Mouse (Mus musculus): Measurements from ENCODE around the gene Pip5kl1. TPM values are rescaled to one million over a fixed set of nuclear protein-coding genes. Genes with fewer than 3 reads are reported as not detected.

The Pip5kl1 gene
- polyA plus RNA-seq, 1 experiment from 2014 or later = 0.42 TPM

DNA sequence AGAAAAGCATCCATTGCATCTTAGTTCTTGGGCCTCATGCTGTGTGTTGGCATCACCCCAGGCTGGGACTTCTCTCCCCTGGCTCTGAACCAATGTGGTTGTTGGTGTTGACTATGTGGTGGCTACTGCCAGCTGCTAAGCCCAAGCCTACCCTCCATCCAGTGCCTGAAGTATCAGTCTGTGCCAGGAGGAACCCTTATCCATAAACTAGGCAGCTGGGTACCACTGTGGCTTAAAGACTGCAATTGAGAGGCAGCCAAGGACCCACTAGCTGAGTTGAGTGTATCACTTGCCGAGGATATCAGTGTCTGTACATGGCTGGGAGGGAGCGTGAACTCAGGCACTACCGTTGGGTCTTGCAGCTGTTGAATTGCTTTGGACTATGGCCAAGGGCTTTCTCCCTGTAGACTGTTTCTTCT, 31.6 kb upstream of the Pip5kl1 start:
- Histone ChIP-seq H3K4me1 (replicated peaks; ENCODE audit: insufficient read depth, low read length) (peaks cover 18% of the 10 kb centered on the region; the same call in 1 of the 2 replicates), H3K27ac (no peak overlapping the region), H3K9me3 (replicated peaks; ENCODE audit: low read length) (no peaks in the 10 kb centered on the region), H3K4me3 (replicated peaks; ENCODE audit: low read depth, low read length) (no peak overlapping the region), H3K9ac (ENCODE audit: low read depth, low read length) (no peak overlapping the region), H3K27me3 (ENCODE audit: insufficient read depth, low read length) (no peaks in the 10 kb centered on the region), H3K4me2 (ENCODE audit: low read length) (no peak overlapping the region), H3K36me3 (ENCODE audit: insufficient read depth, low read length) (0 out of 2 replicates have a peak, but pooled peaks cover 2% of the 10 kb centered on the region)
- WGBS = 77% methylated on average over 3 of the region's 3 CpGs
- no peak for ATAC-seq (replicated peaks; ENCODE audit: low FRiP score, low read depth)
- DNase-seq (ENCODE audit: low spot score) = no peak
- no peak for TF ChIP-seq CTCF (IDR thresholded peaks at IDR 0.05; ENCODE audit: low read depth)

DNA sequence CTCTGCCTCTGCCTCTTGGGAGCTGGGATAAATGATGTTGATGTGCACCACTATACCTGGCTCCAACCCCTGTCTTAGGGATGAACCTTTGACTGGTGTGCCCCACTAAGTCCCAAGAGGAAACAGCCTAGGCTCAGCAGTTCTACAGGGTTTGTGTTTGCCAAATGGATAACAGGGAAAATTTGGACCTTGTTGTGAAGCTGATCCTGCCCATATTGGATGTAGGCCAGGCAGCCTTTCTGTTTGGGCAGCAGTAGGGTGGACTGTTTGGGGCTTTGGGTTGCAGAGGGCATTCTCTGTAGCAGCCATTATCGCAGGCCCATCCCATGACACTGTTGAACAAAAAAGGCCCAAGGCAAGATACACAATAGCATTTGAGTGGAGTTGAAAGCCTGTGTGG, 27.6 kb upstream of the Pip5kl1 start:
- Histone ChIP-seq H3K27ac (no peak overlapping the region), H3K9ac (ENCODE audit: low read depth, low read length) (no peak overlapping the region), H3K4me3 (replicated peaks; ENCODE audit: low read depth, low read length) (no peak overlapping the region), H3K9me3 (replicated peaks; ENCODE audit: low read length) (no peaks in the 10 kb centered on the region), H3K4me1 (replicated peaks; ENCODE audit: insufficient read depth, low read length) (peaks cover 6% of the 10 kb centered on the region; the same call in 1 of the 2 replicates), H3K36me3 (ENCODE audit: insufficient read depth, low read length) (no peaks in the 10 kb centered on the region), H3K4me2 (ENCODE audit: low read length) (no peak overlapping the region), H3K27me3 (ENCODE audit: insufficient read depth, low read length) (no peaks in the 10 kb centered on the region)
- ATAC-seq (replicated peaks; ENCODE audit: low FRiP score, low read depth) (no peak), DNase-seq (ENCODE audit: low spot score) (no peak)
- no peak for TF ChIP-seq CTCF (IDR thresholded peaks at IDR 0.05; ENCODE audit: low read depth)
- WGBS = 100% methylated on average over 1 of the region's 1 CpGs

DNA sequence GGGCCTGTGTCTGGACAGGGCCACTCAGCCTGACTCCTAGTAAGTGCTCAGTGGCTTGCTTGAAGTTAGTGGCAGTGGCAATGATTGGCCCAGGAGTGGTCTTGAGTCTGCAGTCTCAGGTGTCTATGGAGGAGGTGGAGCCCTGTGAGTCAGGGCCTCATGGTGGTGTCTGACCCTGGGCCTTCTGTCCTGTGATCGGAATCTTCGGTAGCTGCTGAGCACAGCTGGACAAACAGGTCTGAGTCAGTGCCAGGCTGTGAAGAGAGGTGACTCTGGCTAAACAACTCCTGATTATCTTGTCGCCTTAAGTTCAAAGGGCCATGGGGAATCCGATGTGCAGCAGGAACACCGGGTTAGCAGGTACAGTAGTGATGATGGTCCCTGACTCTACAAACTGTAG, 27.2 kb upstream of the Pip5kl1 start:
- DNase-seq (ENCODE audit: low spot score) = no peak
- WGBS = 61% methylated on average over 5 of the region's 5 CpGs
- H3K27me3 ChIP-seq (ENCODE audit: insufficient read depth, low read length) = no peaks in the 10 kb centered on the region

DNA sequence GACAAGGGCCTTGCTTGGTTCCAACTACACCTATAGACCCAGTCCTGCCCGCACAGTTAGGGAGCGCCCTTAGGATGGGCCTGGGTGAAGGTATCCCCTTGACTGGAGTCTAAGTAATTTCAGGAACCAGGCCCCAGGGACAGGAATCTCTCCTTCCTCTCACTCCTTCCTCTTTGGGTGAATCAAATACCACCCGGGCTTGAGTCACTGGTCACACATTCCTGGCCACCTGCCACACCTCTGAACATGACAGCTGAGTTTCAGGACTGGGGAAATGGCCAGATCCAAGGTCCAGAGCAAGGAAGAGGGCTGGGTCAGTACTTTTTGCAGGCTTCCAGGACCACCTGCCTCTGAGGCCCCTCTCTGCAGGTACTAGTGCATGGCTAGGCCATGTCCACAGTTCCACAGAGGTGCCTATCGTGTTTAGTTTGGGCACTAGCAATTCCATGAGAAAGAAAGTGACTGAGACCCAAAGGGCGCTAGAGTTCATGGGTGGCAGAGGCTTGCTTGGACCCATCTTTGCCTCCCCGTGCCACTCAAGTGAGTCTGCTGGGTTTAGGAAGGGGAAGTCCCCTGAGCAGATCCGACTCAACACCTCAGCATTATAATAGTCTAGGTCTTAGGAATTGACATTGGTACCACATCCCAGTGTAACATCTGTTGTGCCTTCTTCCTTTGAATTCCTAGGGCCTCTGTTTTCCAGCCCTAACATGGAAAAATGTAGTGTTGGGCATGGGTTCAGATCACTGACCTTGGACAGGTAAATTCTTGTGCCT, 26.4 kb upstream of the Pip5kl1 start:
- 79% methylated on average over 7 of the region's 7 CpGs for WGBS
- no peaks in the 10 kb centered on the region for H3K36me3 ChIP-seq (ENCODE audit: insufficient read depth, low read length)
- peaks cover 2% of the 10 kb centered on the region; the same call in 1 of the 2 replicates for H3K4me1 ChIP-seq (replicated peaks; ENCODE audit: insufficient read depth, low read length)
- no peak overlapping the region for H3K4me3 ChIP-seq (replicated peaks; ENCODE audit: low read depth, low read length)
- no peaks in the 10 kb centered on the region for H3K9me3 ChIP-seq (replicated peaks; ENCODE audit: low read length)
- peak overlapping the region; percentile 31; the same call in 1 of the 2 replicates for H3K27ac ChIP-seq
- ATAC-seq (replicated peaks; ENCODE audit: low FRiP score, low read depth) (no peak), DNase-seq (ENCODE audit: low spot score) (no peak)
- no peaks in the 10 kb centered on the region for H3K27me3 ChIP-seq (ENCODE audit: insufficient read depth, low read length)
- no peak for TF ChIP-seq CTCF (IDR thresholded peaks at IDR 0.05; ENCODE audit: low read depth)
- no peak overlapping the region for H3K4me2 ChIP-seq (ENCODE audit: low read length)
- H3K9ac ChIP-seq (ENCODE audit: low read depth, low read length) = no peak overlapping the region

More for the DNA sequence above, 27.2 kb upstream of the Pip5kl1 start:
- Histone ChIP-seq H3K27ac (no peak overlapping the region), H3K9ac (ENCODE audit: low read depth, low read length) (no peak overlapping the region), H3K4me3 (replicated peaks; ENCODE audit: low read depth, low read length) (no peak overlapping the region), H3K9me3 (replicated peaks; ENCODE audit: low read length) (no peaks in the 10 kb centered on the region), H3K36me3 (ENCODE audit: insufficient read depth, low read length) (no peaks in the 10 kb centered on the region), H3K4me1 (replicated peaks; ENCODE audit: insufficient read depth, low read length) (peaks cover 6% of the 10 kb centered on the region; the same call in 1 of the 2 replicates), H3K4me2 (ENCODE audit: low read length) (no peak overlapping the region)
- no peak for TF ChIP-seq CTCF (IDR thresholded peaks at IDR 0.05; ENCODE audit: low read depth)
- peak; percentile 64; the same call in 1 of the 2 replicates for ATAC-seq (replicated peaks; ENCODE audit: low FRiP score, low read depth)

DNA sequence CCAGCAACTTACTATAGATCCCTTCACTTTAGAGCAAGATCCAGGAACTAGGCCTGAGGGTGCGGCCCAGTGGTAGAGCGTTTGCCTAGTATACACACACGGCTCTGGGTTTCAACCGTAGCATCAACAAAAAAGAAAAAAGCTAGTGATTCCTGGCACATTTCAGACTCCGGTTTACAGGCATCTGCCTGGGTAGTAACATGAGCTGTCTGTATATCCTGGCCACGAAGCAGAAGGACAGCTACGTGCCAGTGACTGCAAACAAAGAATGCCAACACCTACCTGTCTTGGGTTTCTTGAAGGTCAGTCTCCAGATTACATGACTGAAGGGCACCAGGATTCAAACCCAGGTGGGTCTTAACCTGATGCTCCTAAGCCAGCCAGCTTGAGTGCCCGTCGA, 25.4 kb upstream of the Pip5kl1 start:
- no peak for DNase-seq (ENCODE audit: low spot score)
- ATAC-seq (replicated peaks; ENCODE audit: low FRiP score, low read depth) = no peak

DNA sequence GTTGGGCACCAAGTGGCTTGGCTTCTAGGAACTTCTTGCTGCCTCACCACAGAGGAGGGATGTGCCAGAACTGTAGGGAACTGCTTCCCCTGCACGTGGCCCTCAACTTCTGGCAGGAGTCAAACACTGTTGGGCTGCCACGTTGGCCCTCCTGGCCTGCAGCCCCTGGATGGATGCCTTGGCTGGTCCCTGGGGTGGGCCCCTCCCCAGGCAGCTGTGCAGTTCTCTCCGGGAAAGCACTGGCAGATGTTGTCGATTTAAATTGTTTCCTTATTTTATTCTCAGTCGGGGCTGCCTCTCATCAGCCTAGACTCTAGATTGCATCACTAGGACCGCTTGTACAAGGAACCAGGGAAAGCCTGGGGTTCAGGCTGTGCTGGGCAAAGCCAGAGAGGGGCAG, 24.8 kb upstream of the Pip5kl1 start:
- ATAC-seq (replicated peaks; ENCODE audit: low FRiP score, low read depth) (no peak), DNase-seq (ENCODE audit: low spot score) (no peak)
- H3K9me3 ChIP-seq (replicated peaks; ENCODE audit: low read length) = no peaks in the 10 kb centered on the region
- no peaks in the 10 kb centered on the region for H3K36me3 ChIP-seq (ENCODE audit: insufficient read depth, low read length)
- no peak overlapping the region; the same call in 1 of the 2 replicates for H3K27ac ChIP-seq
- no peaks in the 10 kb centered on the region; the same call in 1 of the 2 replicates for H3K4me1 ChIP-seq (replicated peaks; ENCODE audit: insufficient read depth, low read length)
- no peak overlapping the region for H3K4me2 ChIP-seq (ENCODE audit: low read length)
- H3K4me3 ChIP-seq (replicated peaks; ENCODE audit: low read depth, low read length) = no peak overlapping the region
- 0 out of 2 replicates have a peak overlapping the region, but pooled peaks have one; percentile 13 for H3K9ac ChIP-seq (ENCODE audit: low read depth, low read length)
- H3K27me3 ChIP-seq (ENCODE audit: insufficient read depth, low read length) = no peaks in the 10 kb centered on the region
- WGBS = 61% methylated on average over 6 of the region's 6 CpGs
- no peak for TF ChIP-seq CTCF (IDR thresholded peaks at IDR 0.05; ENCODE audit: low read depth)

More for the DNA sequence above, 25.4 kb upstream of the Pip5kl1 start:
- no peaks in the 10 kb centered on the region; the same call in 1 of the 2 replicates for H3K4me1 ChIP-seq (replicated peaks; ENCODE audit: insufficient read depth, low read length)
- H3K27me3 ChIP-seq (ENCODE audit: insufficient read depth, low read length) = no peaks in the 10 kb centered on the region
- no peak overlapping the region for H3K4me2 ChIP-seq (ENCODE audit: low read length)
- 62% methylated on average over 9 of the region's 9 CpGs for WGBS
- H3K9me3 ChIP-seq (replicated peaks; ENCODE audit: low read length) = no peaks in the 10 kb centered on the region
- H3K27ac ChIP-seq = no peak overlapping the region; the same call in 1 of the 2 replicates
- TF ChIP-seq CTCF (IDR thresholded peaks at IDR 0.05; ENCODE audit: low read depth) = no peak
- H3K4me3 ChIP-seq (replicated peaks; ENCODE audit: low read depth, low read length) = no peak overlapping the region
- H3K36me3 ChIP-seq (ENCODE audit: insufficient read depth, low read length) = no peaks in the 10 kb centered on the region
- H3K9ac ChIP-seq (ENCODE audit: low read depth, low read length) = no peak overlapping the region

Measured in kidney, postnatal 0 days (tissue).